Mouse (Mus musculus): ENCODE measurements at regions not wholly inside any gene's neighbourhood (a gene's known extent, or its start where the extent isn't known, plus 50 kb on each side); places are given as distances from the start of the nearest gene placed in this dataset.

DNA sequence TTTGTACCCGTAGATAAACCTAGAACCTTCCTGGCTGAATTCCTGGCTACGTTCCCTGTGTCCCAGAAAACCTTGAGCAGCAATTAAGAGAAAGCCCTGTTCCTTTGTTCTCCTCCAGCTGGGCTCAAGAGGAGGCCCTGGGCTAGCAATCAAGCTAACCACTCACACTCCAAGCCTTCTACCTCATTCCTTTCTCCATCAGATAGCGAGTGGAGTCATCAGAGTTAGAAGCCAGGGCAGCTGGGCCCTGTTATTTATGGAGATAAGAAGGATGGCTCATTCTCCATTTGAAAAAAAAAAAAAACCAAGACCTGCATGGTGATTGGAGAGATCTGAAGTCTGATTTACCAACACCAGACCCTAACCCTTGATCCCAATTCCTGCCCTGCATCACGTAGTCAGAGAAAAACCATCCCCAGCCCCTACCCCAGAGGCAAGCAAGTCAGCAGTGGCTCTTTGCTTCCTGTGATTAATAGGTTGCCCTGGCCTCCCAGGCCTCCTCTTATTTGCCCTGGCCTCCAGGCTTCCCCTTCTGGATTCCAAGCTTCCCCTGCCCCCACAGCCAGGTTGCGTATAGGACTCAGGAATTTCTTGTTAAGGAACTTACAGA, 181.3 kb upstream of the Bcor start:
- no peaks in the 10 kb centered on the region for H3K4me1 ChIP-seq (ENCODE audit: control insufficient read depth, insufficient read depth, low read depth, low read length)
- no peaks in the 10 kb centered on the region for H3K36me3 ChIP-seq (ENCODE audit: control insufficient read depth, insufficient read depth, low read length)
- H3K9me3 ChIP-seq (ENCODE audit: control insufficient read depth, low read length), result no peaks in the 10 kb centered on the region
- no peak overlapping the region for H3K4me3 ChIP-seq (ENCODE audit: low read length)
- no peak overlapping the region for H3K27ac ChIP-seq (ENCODE audit: low read depth, low read length)
- no peak overlapping the region for H3K4me2 ChIP-seq (ENCODE audit: low read length)
- WGBS, result 68% methylated on average over 4 of the region's 5 CpGs
- H3K27me3 ChIP-seq (replicated peaks; ENCODE audit: control insufficient read depth, insufficient read depth, low read length), result no peaks in the 10 kb centered on the region
- no peak overlapping the region for H3K9ac ChIP-seq (ENCODE audit: low read depth, low read length)
- no peak for ATAC-seq

DNA sequence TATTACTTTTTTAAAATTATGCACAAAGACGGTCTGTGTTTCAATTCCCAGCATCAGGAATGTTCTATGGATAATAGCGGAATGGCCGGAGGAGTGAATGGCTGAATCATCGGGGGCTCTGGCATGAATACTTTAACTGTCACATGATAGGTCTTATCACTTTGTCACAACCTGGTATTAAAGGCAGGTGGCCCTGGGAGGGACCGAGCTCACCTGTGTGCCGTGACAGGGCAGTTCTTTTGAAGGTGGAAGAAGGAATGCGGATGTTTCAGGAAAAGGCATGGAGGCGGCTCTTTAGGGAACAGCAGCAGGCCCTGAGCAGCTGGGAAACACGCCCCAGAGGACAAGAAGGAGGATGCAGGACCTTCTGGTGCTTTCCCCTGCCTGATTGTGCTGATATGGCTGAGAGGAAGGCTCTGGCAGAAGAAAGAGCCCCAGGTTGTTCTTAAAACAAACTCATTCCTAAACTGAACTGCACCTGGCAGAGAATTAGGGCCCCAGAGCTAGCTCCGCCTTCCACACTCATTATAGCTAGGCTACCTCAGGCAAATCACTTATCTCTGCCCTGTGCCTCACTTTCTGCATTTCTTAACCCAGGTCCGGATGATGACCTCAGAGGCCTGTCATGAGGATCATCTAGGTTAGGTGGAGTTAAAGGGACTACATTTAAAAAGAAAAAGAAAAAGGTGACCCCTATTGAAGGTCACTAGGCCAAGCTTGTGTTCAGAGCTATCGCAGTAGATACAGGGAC, 184.8 kb upstream of the Bcor start:
- Histone ChIP-seq H3K27me3 (replicated peaks; ENCODE audit: control insufficient read depth, insufficient read depth, low read length) (no peaks in the 10 kb centered on the region), H3K4me3 (ENCODE audit: low read length) (no peak overlapping the region), H3K4me1 (ENCODE audit: control insufficient read depth, insufficient read depth, low read depth, low read length) (no peaks in the 10 kb centered on the region), H3K27ac (ENCODE audit: low read depth, low read length) (no peak overlapping the region), H3K9ac (ENCODE audit: low read depth, low read length) (no peak overlapping the region), H3K4me2 (ENCODE audit: low read length) (no peak overlapping the region), H3K9me3 (ENCODE audit: control insufficient read depth, low read length) (no peaks in the 10 kb centered on the region), H3K36me3 (ENCODE audit: control insufficient read depth, insufficient read depth, low read length) (no peaks in the 10 kb centered on the region)
- no peak for ATAC-seq
- 88% methylated on average over 12 of the region's 12 CpGs for WGBS

DNA sequence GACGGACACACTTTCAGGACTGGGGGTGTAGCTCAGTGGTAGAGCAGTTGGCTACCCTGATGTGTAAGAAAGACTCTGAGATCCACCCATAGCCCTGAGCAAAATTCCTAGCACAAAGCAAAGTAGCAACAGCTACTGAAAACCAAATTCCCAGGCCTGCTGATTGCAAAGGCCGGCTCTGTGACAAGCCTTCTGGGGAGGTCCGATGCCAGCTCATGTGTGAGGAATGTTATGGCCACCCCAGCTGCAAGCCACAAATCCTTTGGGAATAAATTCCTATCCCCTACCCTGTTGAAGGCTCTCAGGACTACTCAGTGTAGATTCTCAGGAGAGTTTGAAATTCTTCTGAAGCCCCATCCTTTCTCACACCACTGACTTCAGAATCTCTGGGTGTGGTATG, 186.7 kb upstream of the Bcor start:
- no peak for ATAC-seq

DNA sequence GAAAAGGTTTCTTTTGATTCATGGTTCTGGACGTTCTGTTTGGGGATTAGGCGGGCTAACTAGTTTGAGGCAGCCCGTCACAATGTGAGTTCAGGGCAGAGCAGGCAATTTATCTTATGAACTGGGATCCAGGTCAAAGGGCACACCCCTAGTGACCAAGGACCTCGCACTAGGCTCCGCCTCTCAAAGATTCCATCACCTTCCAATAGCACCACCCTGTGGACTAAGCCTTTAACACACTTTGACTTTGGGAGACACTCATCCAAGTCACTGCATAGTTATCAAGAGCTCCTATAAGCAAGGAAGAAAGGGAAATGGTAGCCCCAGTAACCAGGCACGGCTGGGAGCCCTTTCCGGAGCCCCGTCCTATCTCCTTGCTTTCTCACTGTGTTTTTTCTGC, 188.0 kb upstream of the Bcor start:
- no peak overlapping the region for H3K9ac ChIP-seq (ENCODE audit: low read depth, low read length)

More for the DNA sequence above, 186.7 kb upstream of the Bcor start:
- H3K36me3 ChIP-seq (ENCODE audit: control insufficient read depth, insufficient read depth, low read length), result no peaks in the 10 kb centered on the region
- H3K4me2 ChIP-seq (ENCODE audit: low read length), result no peak overlapping the region
- H3K9me3 ChIP-seq (ENCODE audit: control insufficient read depth, low read length), result no peaks in the 10 kb centered on the region
- no peak overlapping the region for H3K4me3 ChIP-seq (ENCODE audit: low read length)
- no peak overlapping the region for H3K9ac ChIP-seq (ENCODE audit: low read depth, low read length)
- H3K27ac ChIP-seq (ENCODE audit: low read depth, low read length), result no peak overlapping the region
- WGBS, result 85% methylated on average over 3 of the region's 3 CpGs
- H3K27me3 ChIP-seq (replicated peaks; ENCODE audit: control insufficient read depth, insufficient read depth, low read length), result no peaks in the 10 kb centered on the region
- H3K4me1 ChIP-seq (ENCODE audit: control insufficient read depth, insufficient read depth, low read depth, low read length), result no peaks in the 10 kb centered on the region

DNA sequence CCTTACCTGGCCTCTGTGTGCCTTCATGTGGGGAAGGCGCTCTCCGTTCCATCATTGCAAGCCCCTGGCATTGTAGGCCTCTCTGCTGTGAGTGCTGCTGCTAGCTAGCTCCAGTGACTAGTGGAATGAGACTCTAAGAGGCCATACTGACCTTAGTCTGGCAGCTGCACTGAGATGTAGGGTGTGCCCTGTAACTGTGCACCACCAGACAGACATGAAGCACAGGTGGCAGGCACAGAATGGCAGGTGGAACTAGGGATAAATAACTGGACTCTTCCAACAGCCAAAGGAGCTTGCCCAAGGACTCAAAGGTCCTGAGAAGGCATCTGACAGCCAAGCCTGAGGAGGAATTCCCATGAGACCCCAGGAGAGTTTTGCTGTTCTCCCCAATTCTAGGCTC, 194.7 kb upstream of the Bcor start:
- Histone ChIP-seq H3K36me3 (ENCODE audit: control insufficient read depth, insufficient read depth, low read length) (no peaks in the 10 kb centered on the region), H3K4me1 (ENCODE audit: control insufficient read depth, insufficient read depth, low read depth, low read length) (no peaks in the 10 kb centered on the region), H3K9ac (ENCODE audit: low read depth, low read length) (no peak overlapping the region), H3K27me3 (replicated peaks; ENCODE audit: control insufficient read depth, insufficient read depth, low read length) (no peaks in the 10 kb centered on the region), H3K9me3 (ENCODE audit: control insufficient read depth, low read length) (no peaks in the 10 kb centered on the region), H3K27ac (ENCODE audit: low read depth, low read length) (no peak overlapping the region), H3K4me2 (ENCODE audit: low read length) (no peak overlapping the region), H3K4me3 (ENCODE audit: low read length) (no peak overlapping the region)
- WGBS, result 97% methylated on average over 2 of the region's 2 CpGs
- ATAC-seq, result no peak

More for the DNA sequence above, 188.0 kb upstream of the Bcor start:
- H3K9me3 ChIP-seq (ENCODE audit: control insufficient read depth, low read length), result no peaks in the 10 kb centered on the region
- no peaks in the 10 kb centered on the region for H3K27me3 ChIP-seq (replicated peaks; ENCODE audit: control insufficient read depth, insufficient read depth, low read length)
- H3K4me1 ChIP-seq (ENCODE audit: control insufficient read depth, insufficient read depth, low read depth, low read length), result no peaks in the 10 kb centered on the region
- H3K4me2 ChIP-seq (ENCODE audit: low read length), result no peak overlapping the region
- WGBS, result 50% methylated on average over 8 of the region's 8 CpGs
- no peaks in the 10 kb centered on the region for H3K36me3 ChIP-seq (ENCODE audit: control insufficient read depth, insufficient read depth, low read length)
- no peak overlapping the region for H3K4me3 ChIP-seq (ENCODE audit: low read length)
- H3K27ac ChIP-seq (ENCODE audit: low read depth, low read length), result no peak overlapping the region
- ATAC-seq, result no peak

DNA sequence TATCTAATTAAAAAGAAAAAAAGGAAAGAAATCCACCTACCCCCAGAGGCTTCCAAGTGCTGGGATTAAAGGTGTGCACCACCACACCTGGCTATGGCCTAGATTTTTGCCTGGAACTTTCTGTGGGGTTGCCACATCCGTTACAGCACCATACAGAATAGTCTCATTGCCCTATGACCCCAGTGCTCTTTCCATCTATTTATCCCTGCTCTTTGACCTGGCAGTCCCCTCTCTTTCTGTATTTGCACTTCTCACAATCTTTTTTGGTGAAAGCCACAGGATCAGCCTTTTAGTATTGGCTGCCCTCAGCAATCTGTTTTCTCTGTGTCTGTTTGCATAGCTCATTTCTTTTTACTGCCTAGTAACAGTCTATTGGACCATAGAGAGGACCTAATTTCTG, 197.9 kb upstream of the Bcor start:
- Histone ChIP-seq H3K4me1 (ENCODE audit: control insufficient read depth, insufficient read depth, low read depth, low read length) (no peaks in the 10 kb centered on the region), H3K4me2 (ENCODE audit: low read length) (no peak overlapping the region), H3K27me3 (replicated peaks; ENCODE audit: control insufficient read depth, insufficient read depth, low read length) (no peaks in the 10 kb centered on the region), H3K9ac (ENCODE audit: low read depth, low read length) (no peak overlapping the region), H3K4me3 (ENCODE audit: low read length) (no peak overlapping the region), H3K9me3 (ENCODE audit: control insufficient read depth, low read length) (no peaks in the 10 kb centered on the region), H3K27ac (ENCODE audit: low read depth, low read length) (no peak overlapping the region), H3K36me3 (ENCODE audit: control insufficient read depth, insufficient read depth, low read length) (no peaks in the 10 kb centered on the region)
- ATAC-seq, result no peak
- 90% methylated on average over 1 of the region's 1 CpGs for WGBS

DNA sequence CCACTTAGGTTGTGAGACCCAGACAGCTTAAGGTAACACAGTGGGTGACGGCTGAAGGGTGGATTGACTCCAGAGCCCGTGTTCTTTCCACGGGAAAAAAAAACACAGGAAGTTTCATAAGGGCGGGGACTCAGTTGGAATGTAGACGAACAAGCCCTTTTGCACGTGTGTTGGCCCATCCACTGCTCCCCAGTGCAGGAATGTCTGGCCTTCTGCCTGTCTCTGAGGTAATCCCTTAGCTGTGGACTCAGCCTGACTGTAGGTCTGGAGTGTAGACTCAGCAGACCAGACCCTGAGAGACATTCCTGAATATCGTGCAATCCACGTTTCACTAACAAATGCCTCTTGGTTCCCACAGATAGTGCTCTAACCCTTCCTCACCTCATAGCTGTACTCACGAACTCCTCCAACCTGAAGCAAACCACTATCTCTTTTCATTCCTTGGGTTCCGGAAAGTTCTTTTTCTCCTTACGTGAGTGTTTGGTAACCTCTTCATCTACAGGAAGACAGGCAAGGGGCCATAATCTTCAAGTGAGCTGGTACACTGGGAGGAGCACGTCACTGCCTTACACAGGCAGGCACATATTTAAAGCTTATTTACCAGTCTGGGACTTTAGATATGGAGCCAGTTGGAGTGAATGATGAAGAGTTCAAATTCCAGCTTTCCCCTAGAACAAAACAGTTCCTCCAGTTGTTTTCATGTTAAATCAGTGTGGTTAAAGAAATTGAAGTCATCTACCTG, 205.6 kb upstream of the Bcor start:
- Histone ChIP-seq H3K4me2 (ENCODE audit: low read length) (no peak overlapping the region), H3K9me3 (ENCODE audit: control insufficient read depth, low read length) (no peaks in the 10 kb centered on the region), H3K27ac (ENCODE audit: low read depth, low read length) (no peak overlapping the region), H3K4me3 (ENCODE audit: low read length) (no peak overlapping the region), H3K27me3 (replicated peaks; ENCODE audit: control insufficient read depth, insufficient read depth, low read length) (no peaks in the 10 kb centered on the region), H3K4me1 (ENCODE audit: control insufficient read depth, insufficient read depth, low read depth, low read length) (no peaks in the 10 kb centered on the region), H3K36me3 (ENCODE audit: control insufficient read depth, insufficient read depth, low read length) (no peaks in the 10 kb centered on the region), H3K9ac (ENCODE audit: low read depth, low read length) (no peak overlapping the region)
- ATAC-seq, result no peak
- WGBS, result 82% methylated on average over 12 of the region's 12 CpGs

DNA sequence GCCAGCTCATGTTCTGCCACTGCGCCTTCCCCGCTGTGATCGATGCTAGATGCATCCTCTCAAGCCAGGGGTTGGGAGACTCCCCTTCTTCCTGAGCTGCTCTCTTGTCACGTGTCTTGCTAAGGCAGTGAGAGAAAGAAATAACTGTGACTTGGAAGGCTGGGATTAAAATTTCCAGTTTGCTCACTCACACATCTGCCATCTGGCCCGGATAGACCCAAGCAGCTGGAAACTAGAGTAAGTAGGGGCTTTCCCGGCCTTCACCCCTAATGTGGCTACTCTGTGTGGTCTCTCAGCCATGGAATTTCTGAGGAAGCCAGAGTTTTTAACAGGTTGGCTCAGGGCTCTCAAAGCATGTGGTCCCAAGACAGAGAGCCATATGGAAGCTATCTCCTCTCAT, 206.6 kb upstream of the Bcor start:
- WGBS, result 81% methylated on average over 6 of the region's 6 CpGs
- Histone ChIP-seq H3K4me3 (ENCODE audit: low read length) (no peak overlapping the region), H3K4me2 (ENCODE audit: low read length) (no peak overlapping the region), H3K36me3 (ENCODE audit: control insufficient read depth, insufficient read depth, low read length) (no peaks in the 10 kb centered on the region), H3K9ac (ENCODE audit: low read depth, low read length) (no peak overlapping the region), H3K27me3 (replicated peaks; ENCODE audit: control insufficient read depth, insufficient read depth, low read length) (no peaks in the 10 kb centered on the region), H3K4me1 (ENCODE audit: control insufficient read depth, insufficient read depth, low read depth, low read length) (no peaks in the 10 kb centered on the region), H3K9me3 (ENCODE audit: control insufficient read depth, low read length) (no peaks in the 10 kb centered on the region), H3K27ac (ENCODE audit: low read depth, low read length) (no peak overlapping the region)
- ATAC-seq, result no peak

DNA sequence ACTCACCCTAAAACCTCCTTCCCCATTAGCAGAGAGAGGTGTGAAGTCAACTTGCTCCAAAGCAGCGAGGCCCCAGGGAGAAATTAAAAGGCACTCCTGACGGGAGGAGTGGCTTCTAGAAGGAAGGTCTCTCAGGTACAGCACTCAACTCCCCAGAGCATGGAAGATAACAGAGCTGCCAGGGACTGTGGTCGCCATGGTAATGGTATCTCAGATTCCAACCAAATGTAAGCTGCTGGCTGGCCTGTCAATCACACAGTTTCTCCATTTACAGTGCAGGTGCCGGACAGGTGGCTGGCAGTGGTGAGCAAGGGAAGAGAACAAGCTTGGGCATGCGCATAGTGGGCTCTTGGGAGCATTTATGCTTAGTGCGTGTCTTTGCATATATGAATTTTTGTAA, 213.5 kb upstream of the Bcor start:
- Histone ChIP-seq H3K4me2 (ENCODE audit: low read length) (no peak overlapping the region), H3K27ac (ENCODE audit: low read depth, low read length) (no peak overlapping the region), H3K9ac (ENCODE audit: low read depth, low read length) (no peak overlapping the region), H3K4me1 (ENCODE audit: control insufficient read depth, insufficient read depth, low read depth, low read length) (no peaks in the 10 kb centered on the region), H3K36me3 (ENCODE audit: control insufficient read depth, insufficient read depth, low read length) (no peaks in the 10 kb centered on the region), H3K4me3 (ENCODE audit: low read length) (no peak overlapping the region), H3K9me3 (ENCODE audit: control insufficient read depth, low read length) (no peaks in the 10 kb centered on the region), H3K27me3 (replicated peaks; ENCODE audit: control insufficient read depth, insufficient read depth, low read length) (no peaks in the 10 kb centered on the region)
- 70% methylated on average over 6 of the region's 6 CpGs for WGBS
- ATAC-seq, result no peak

Data from hindbrain, embryonic 16.5 days (tissue).